Mouse (Mus musculus): ENCODE measurements at regions not wholly inside any gene's neighbourhood (a gene's known extent, or its start where the extent isn't known, plus 50 kb on each side); places are given as distances from the start of the nearest gene placed in this dataset.
"Not testable (repeated sequence)": the region's sequence is repeated elsewhere in the genome, so short reads cannot be mapped to it uniquely, and the experiment has no call there.

DNA sequence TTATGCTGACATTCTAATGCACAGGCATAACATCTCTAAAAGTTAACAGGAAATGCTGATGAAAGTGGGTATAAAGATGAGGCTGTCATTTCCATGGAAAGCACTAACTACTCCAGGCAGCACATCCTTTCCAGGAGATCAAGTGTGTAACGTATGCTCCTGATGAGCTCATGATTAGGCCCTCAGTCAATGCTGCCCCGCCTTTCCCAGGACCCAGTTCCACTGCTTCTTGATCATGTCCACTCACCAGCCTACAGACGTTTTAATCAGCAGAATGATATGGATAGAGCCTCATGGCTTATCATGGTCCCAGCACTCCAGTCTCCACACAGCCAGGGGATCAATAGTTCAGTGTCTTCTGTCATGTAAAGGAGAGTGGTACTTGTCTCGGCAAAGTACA lies 71.7 kb upstream of the Tcerg1l start:
- TF ChIP-seq EP300 (IDR thresholded peaks at IDR 0.05; ENCODE audit: insufficient read depth, low read depth, low read length) = no peak
- no peak for TF ChIP-seq POLR2A (IDR thresholded peaks at IDR 0.05; ENCODE audit: insufficient read depth, low read depth, low read length)
- no peak for TF ChIP-seq CTCF (IDR thresholded peaks at IDR 0.05)
- H3K79me2 ChIP-seq (replicated peaks; ENCODE audit: control insufficient read depth, insufficient read depth, low read length) = no peaks in the 10 kb centered on the region
- WGBS = 46% methylated on average over 4 of the region's 4 CpGs
- DNase-seq = no peak
- no peak overlapping the region for H3K9ac ChIP-seq (ENCODE audit: low read depth, low read length)
- no peaks in the 10 kb centered on the region for H3K27me3 ChIP-seq (ENCODE audit: control insufficient read depth, insufficient read depth, low read length)
- intact Hi-C loops (cut with DNase I) = no loop called here
- no peak overlapping the region for H3K27ac ChIP-seq
- no peaks in the 10 kb centered on the region for H3K4me1 ChIP-seq (ENCODE audit: control insufficient read depth, insufficient read depth, low read length)
- H3K4me3 ChIP-seq = no peak overlapping the region
- no peaks in the 10 kb centered on the region for H3K36me3 ChIP-seq (ENCODE audit: control insufficient read depth, insufficient read depth, low read length)

GRCm38 (mm10) chr7:138468436-138468835 lies 70.9 kb upstream of the Tcerg1l start:
- TF ChIP-seq EP300 (IDR thresholded peaks at IDR 0.05; ENCODE audit: insufficient read depth, low read depth, low read length) = no peak
- no peak for TF ChIP-seq POLR2A (IDR thresholded peaks at IDR 0.05; ENCODE audit: insufficient read depth, low read depth, low read length)
- TF ChIP-seq CTCF (IDR thresholded peaks at IDR 0.05) = no peak
- H3K27me3 ChIP-seq (ENCODE audit: control insufficient read depth, insufficient read depth, low read length) = no peaks in the 10 kb centered on the region
- no peak for DNase-seq
- no peaks in the 10 kb centered on the region for H3K36me3 ChIP-seq (ENCODE audit: control insufficient read depth, insufficient read depth, low read length)
- H3K27ac ChIP-seq = no peak overlapping the region
- intact Hi-C loops (cut with DNase I) = no loop called here
- H3K79me2 ChIP-seq (replicated peaks; ENCODE audit: control insufficient read depth, insufficient read depth, low read length) = no peaks in the 10 kb centered on the region
- H3K9ac ChIP-seq (ENCODE audit: low read depth, low read length) = no peak overlapping the region
- no peaks in the 10 kb centered on the region for H3K4me1 ChIP-seq (ENCODE audit: control insufficient read depth, insufficient read depth, low read length)
- 71% methylated on average over 2 of the region's 2 CpGs for WGBS
- H3K4me3 ChIP-seq = no peak overlapping the region

DNA sequence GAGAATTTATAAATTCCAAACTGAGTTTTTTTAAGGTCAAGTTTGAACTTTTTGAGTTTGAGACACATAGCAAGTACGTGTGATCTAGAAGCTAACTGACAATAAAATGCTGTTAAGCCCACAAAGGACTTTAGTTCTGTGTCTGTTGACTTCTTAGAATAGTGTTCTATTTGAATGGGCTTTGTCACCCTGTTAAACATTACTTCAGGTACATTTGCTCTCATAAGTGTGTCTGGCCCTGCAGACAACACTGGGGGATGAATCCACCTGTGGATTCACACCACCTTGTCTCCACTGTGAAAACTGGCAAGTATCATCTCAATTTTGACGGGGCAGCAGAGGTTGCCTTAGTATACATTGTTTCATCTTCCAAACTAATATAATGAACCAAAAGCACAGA lies 70.5 kb upstream of the Tcerg1l start:
- Histone ChIP-seq H3K4me3 (no peak overlapping the region), H3K27ac (no peak overlapping the region), H3K9ac (ENCODE audit: low read depth, low read length) (no peak overlapping the region), H3K79me2 (replicated peaks; ENCODE audit: control insufficient read depth, insufficient read depth, low read length) (no peaks in the 10 kb centered on the region), H3K4me1 (ENCODE audit: control insufficient read depth, insufficient read depth, low read length) (no peaks in the 10 kb centered on the region), H3K27me3 (ENCODE audit: control insufficient read depth, insufficient read depth, low read length) (no peaks in the 10 kb centered on the region), H3K36me3 (ENCODE audit: control insufficient read depth, insufficient read depth, low read length) (no peaks in the 10 kb centered on the region)
- no peak for DNase-seq
- intact Hi-C loops (cut with DNase I) = no loop called here
- TF ChIP-seq CTCF (IDR thresholded peaks at IDR 0.05) = no peak
- WGBS = 77% methylated on average over 2 of the region's 2 CpGs

- no peaks in the 10 kb centered on the region for H3K27me3 ChIP-seq (ENCODE audit: control insufficient read depth, insufficient read depth, low read length)
- WGBS = 63% methylated on average over 1 of the region's 1 CpGs
- H3K9ac ChIP-seq (ENCODE audit: low read depth, low read length) = no peak overlapping the region
- no peak overlapping the region for H3K4me3 ChIP-seq
- H3K79me2 ChIP-seq (replicated peaks; ENCODE audit: control insufficient read depth, insufficient read depth, low read length) = no peaks in the 10 kb centered on the region
- no peak overlapping the region for H3K27ac ChIP-seq
- TF ChIP-seq CTCF (IDR thresholded peaks at IDR 0.05) (no peak), POLR2A (IDR thresholded peaks at IDR 0.05; ENCODE audit: insufficient read depth, low read depth, low read length) (no peak), EP300 (IDR thresholded peaks at IDR 0.05; ENCODE audit: insufficient read depth, low read depth, low read length) (no peak)
- no peaks in the 10 kb centered on the region for H3K36me3 ChIP-seq (ENCODE audit: control insufficient read depth, insufficient read depth, low read length)
- DNase-seq = no peak
- intact Hi-C loops (cut with DNase I) = no loop called here
- no peaks in the 10 kb centered on the region for H3K4me1 ChIP-seq (ENCODE audit: control insufficient read depth, insufficient read depth, low read length)
Measured at GRCm38 (mm10) chr7:138467386-138467785, 69.9 kb upstream of the Tcerg1l start.

DNA sequence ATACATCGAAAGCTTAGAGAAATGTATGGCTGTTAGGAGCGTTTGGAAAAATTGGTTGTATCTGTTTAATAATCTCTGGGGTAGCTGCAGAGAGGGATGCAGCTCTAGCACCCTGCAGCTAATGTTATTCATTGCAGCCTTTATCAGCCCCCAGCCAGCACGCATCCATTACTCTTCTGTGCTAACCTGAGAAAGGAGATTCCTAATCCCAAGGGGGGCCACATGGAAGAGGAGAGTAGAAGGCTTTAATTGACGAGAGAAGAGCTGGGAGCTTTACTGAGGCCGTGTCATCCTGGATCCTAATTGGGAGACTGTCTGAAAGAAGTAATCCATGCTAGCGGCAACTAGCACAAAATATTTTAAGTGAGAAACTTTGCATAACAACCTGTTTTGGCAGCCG lies 60.4 kb upstream of the Tcerg1l start:
- Histone ChIP-seq H3K79me2 (replicated peaks; ENCODE audit: control insufficient read depth, insufficient read depth, low read length) (no peaks in the 10 kb centered on the region), H3K4me1 (ENCODE audit: control insufficient read depth, insufficient read depth, low read length) (no peaks in the 10 kb centered on the region), H3K36me3 (ENCODE audit: control insufficient read depth, insufficient read depth, low read length) (no peaks in the 10 kb centered on the region), H3K9ac (ENCODE audit: low read depth, low read length) (no peak overlapping the region), H3K27ac (no peak overlapping the region), H3K27me3 (ENCODE audit: control insufficient read depth, insufficient read depth, low read length) (no peaks in the 10 kb centered on the region), H3K4me3 (no peak overlapping the region)
- no peak for DNase-seq
- intact Hi-C loops (cut with DNase I) = no loop called here
- 51% methylated on average over 7 of the region's 7 CpGs for WGBS
- TF ChIP-seq POLR2A (IDR thresholded peaks at IDR 0.05; ENCODE audit: insufficient read depth, low read depth, low read length) (no peak), EP300 (IDR thresholded peaks at IDR 0.05; ENCODE audit: insufficient read depth, low read depth, low read length) (no peak), CTCF (IDR thresholded peaks at IDR 0.05) (no peak)

GRCm38 (mm10) chr7:138455371-138455770 lies 57.8 kb upstream of the Tcerg1l start:
- H3K4me3 ChIP-seq = no peak overlapping the region
- WGBS = 74% methylated on average over 3 of the region's 3 CpGs
- no peaks in the 10 kb centered on the region for H3K4me1 ChIP-seq (ENCODE audit: control insufficient read depth, insufficient read depth, low read length)
- intact Hi-C loops (cut with DNase I) = no loop called here
- no peaks in the 10 kb centered on the region for H3K27me3 ChIP-seq (ENCODE audit: control insufficient read depth, insufficient read depth, low read length)
- no peak overlapping the region for H3K27ac ChIP-seq
- H3K36me3 ChIP-seq (ENCODE audit: control insufficient read depth, insufficient read depth, low read length) = no peaks in the 10 kb centered on the region
- H3K9ac ChIP-seq (ENCODE audit: low read depth, low read length) = no peak overlapping the region
- H3K79me2 ChIP-seq (replicated peaks; ENCODE audit: control insufficient read depth, insufficient read depth, low read length) = no peaks in the 10 kb centered on the region
- TF ChIP-seq EP300 (IDR thresholded peaks at IDR 0.05; ENCODE audit: insufficient read depth, low read depth, low read length) (no peak), CTCF (IDR thresholded peaks at IDR 0.05) (no peak), POLR2A (IDR thresholded peaks at IDR 0.05; ENCODE audit: insufficient read depth, low read depth, low read length) (no peak)
- DNase-seq = no peak

- DNase-seq; H3K27ac ChIP-seq; H3K4me3 ChIP-seq; H3K27me3 ChIP-seq (ENCODE audit: control insufficient read depth, insufficient read depth, low read length); intact Hi-C loops (cut with DNase I); H3K79me2 ChIP-seq (replicated peaks; ENCODE audit: control insufficient read depth, insufficient read depth, low read length); H3K36me3 ChIP-seq (ENCODE audit: control insufficient read depth, insufficient read depth, low read length); H3K9ac ChIP-seq (ENCODE audit: low read depth, low read length); H3K4me1 ChIP-seq (ENCODE audit: control insufficient read depth, insufficient read depth, low read length): not testable (repeated sequence)
- 47% methylated on average over 14 of the region's 14 CpGs for WGBS
Measured at GRCm38 (mm10) chr7:138454498-138455225, 57.1 kb upstream of the Tcerg1l start.

All from heart, adult 2 months (tissue).